Mouse (Mus musculus) cortical plate, adult 2 months (tissue): ENCODE data around the gene Lsm14b.

Experiments used
- CTCF ChIP-seq: fragments of 200-500 bp; IDR thresholded peaks from 2 replicates; pipeline ENCODE4 v1.5.1; 2011; ENCODE audit warnings: mild to moderate bottlenecking, control low read depth, low read length; ENCODE audit not compliant: insufficient read depth; ENCODE audit errors: extremely low read depth
- POLR2A ChIP-seq: fragments of 200-500 bp; IDR thresholded peaks from 2 replicates; pipeline ENCODE4 v1.6.1; 2011; ENCODE audit warnings: mild to moderate bottlenecking, low read length, control low read depth; ENCODE audit not compliant: insufficient read depth; ENCODE audit errors: extremely low read depth

- TF ChIP-seq CTCF (no peak), POLR2A (no peak)
Observed at GRCm38 (mm10) chr2:180071671-180072070, 46.9 kb downstream of the Lsm14b start.
